Mouse (Mus musculus): ENCODE data around the gene Trh. TPM values are rescaled to one million over a fixed set of nuclear protein-coding genes. Genes with fewer than 3 reads are reported as not detected.
A peak's percentile ranks its signal among the peaks of the same experiment; 100 is the strongest.

Gene Trh
- polyA plus RNA-seq (2016; fragmentation: Nextera tagmentation; extraction: Ambion mirVana), result 0.59 and 0.65 TPM in 2 replicates

GRCm38 (mm10) chr6:92244591-92244990, at the start of gene Trh:
Trh (minus strand) TSS chr6:92244650.
- peak within 1 kb of the TSS; percentile 63 for H3K4me2 ChIP-seq (replicated peaks)
- peak within 1 kb of the TSS; percentile 38 for H3K9ac ChIP-seq
- H3K4me1 ChIP-seq, result no peaks in the 10 kb centered on the region
- no peak within 1 kb of the TSS for H3K27ac ChIP-seq
- no peak for ATAC-seq (ENCODE audit: insufficient number of reproducible peaks, insufficient read depth, low FRiP score, low TSS enrichment)
- no peaks in the 10 kb centered on the region for H3K9me3 ChIP-seq
- 1% methylated on average over 31 of the region's 31 CpGs for WGBS
- H3K36me3 ChIP-seq, result no peaks in the 10 kb centered on the region
- peak within 1 kb of the TSS; percentile 36 for H3K4me3 ChIP-seq
- H3K27me3 ChIP-seq, result peaks cover 61% of the 10 kb centered on the region

- H3K27me3 ChIP-seq, result no peaks in the 10 kb centered on the region
- H3K36me3 ChIP-seq, result no peaks in the 10 kb centered on the region
- no peak for ATAC-seq (ENCODE audit: insufficient number of reproducible peaks, insufficient read depth, low FRiP score, low TSS enrichment)
- no peak overlapping the region for H3K4me3 ChIP-seq
- H3K9me3 ChIP-seq, result no peaks in the 10 kb centered on the region
- no peaks in the 10 kb centered on the region for H3K4me1 ChIP-seq
- 83% methylated on average over 3 of the region's 3 CpGs for WGBS
- H3K27ac ChIP-seq, result no peak overlapping the region
- H3K9ac ChIP-seq, result no peak overlapping the region
- H3K4me2 ChIP-seq (replicated peaks), result no peak overlapping the region
These were observed 46.4 kb upstream of the Trh start for GRCm38 (mm10) chr6:92290826-92291225.

- no peaks in the 10 kb centered on the region for H3K4me1 ChIP-seq
- no peak overlapping the region for H3K4me2 ChIP-seq (replicated peaks)
- H3K27ac ChIP-seq, result no peak overlapping the region
- 52% methylated on average over 4 of the region's 4 CpGs for whole genome bisulfite sequencing
- no peak overlapping the region for H3K4me3 ChIP-seq
- no peaks in the 10 kb centered on the region for H3K27me3 ChIP-seq
- H3K36me3 ChIP-seq, result no peaks in the 10 kb centered on the region
- H3K9me3 ChIP-seq, result no peaks in the 10 kb centered on the region
- ATAC-seq (ENCODE audit: insufficient number of reproducible peaks, insufficient read depth, low FRiP score, low TSS enrichment), result no peak
- no peak overlapping the region for H3K9ac ChIP-seq
These were observed 42.4 kb upstream of the Trh start for GRCm38 (mm10) chr6:92286889-92287288.

GRCm38 (mm10) chr6:92286258-92286888, 41.9 kb upstream of the Trh start:
- Histone ChIP-seq H3K4me3 (no peak overlapping the region), H3K27ac (no peak overlapping the region), H3K9ac (no peak overlapping the region), H3K4me1 (no peaks in the 10 kb centered on the region), H3K36me3 (no peaks in the 10 kb centered on the region), H3K9me3 (no peaks in the 10 kb centered on the region), H3K27me3 (no peaks in the 10 kb centered on the region), H3K4me2 (replicated peaks) (no peak overlapping the region)
- ATAC-seq (ENCODE audit: insufficient number of reproducible peaks, insufficient read depth, low FRiP score, low TSS enrichment), result 0 out of 2 replicates have a peak, but pooled peaks have one; percentile 22
- 35% methylated on average over 4 of the region's 4 CpGs for WGBS

- no peak overlapping the region for H3K4me3 ChIP-seq
- ATAC-seq (ENCODE audit: insufficient number of reproducible peaks, insufficient read depth, low FRiP score, low TSS enrichment), result no peak
- no peak overlapping the region for H3K27ac ChIP-seq
- H3K9ac ChIP-seq, result no peak overlapping the region
- no peak overlapping the region for H3K4me2 ChIP-seq (replicated peaks)
- no peaks in the 10 kb centered on the region for H3K27me3 ChIP-seq
- H3K4me1 ChIP-seq, result no peaks in the 10 kb centered on the region
- no peaks in the 10 kb centered on the region for H3K9me3 ChIP-seq
- H3K36me3 ChIP-seq, result no peaks in the 10 kb centered on the region
- WGBS, result 74% methylated on average over 4 of the region's 4 CpGs
These were observed 41.1 kb upstream of the Trh start for GRCm38 (mm10) chr6:92285559-92285958.

- Histone ChIP-seq H3K27ac (no peak overlapping the region), H3K4me3 (no peak overlapping the region), H3K9me3 (no peaks in the 10 kb centered on the region), H3K4me2 (replicated peaks) (no peak overlapping the region), H3K36me3 (no peaks in the 10 kb centered on the region), H3K4me1 (no peaks in the 10 kb centered on the region), H3K27me3 (no peaks in the 10 kb centered on the region), H3K9ac (no peak overlapping the region)
- 86% methylated on average over 1 of the region's 1 CpGs for WGBS
- no peak for ATAC-seq (ENCODE audit: insufficient number of reproducible peaks, insufficient read depth, low FRiP score, low TSS enrichment)
These were observed 32.7 kb upstream of the Trh start for GRCm38 (mm10) chr6:92277179-92277578.

- Histone ChIP-seq H3K27me3 (no peaks in the 10 kb centered on the region), H3K4me3 (no peak overlapping the region), H3K4me1 (no peaks in the 10 kb centered on the region), H3K27ac (no peak overlapping the region), H3K9ac (no peak overlapping the region), H3K4me2 (replicated peaks) (no peak overlapping the region), H3K9me3 (no peaks in the 10 kb centered on the region), H3K36me3 (no peaks in the 10 kb centered on the region)
- 79% methylated on average over 6 of the region's 6 CpGs for WGBS
- no peak for ATAC-seq (ENCODE audit: insufficient number of reproducible peaks, insufficient read depth, low FRiP score, low TSS enrichment)
These were observed 29.3 kb upstream of the Trh start for GRCm38 (mm10) chr6:92273652-92274322.

GRCm38 (mm10) chr6:92272601-92273000, 28.2 kb upstream of the Trh start:
- H3K4me1 ChIP-seq, result no peaks in the 10 kb centered on the region
- H3K9me3 ChIP-seq, result no peaks in the 10 kb centered on the region
- H3K36me3 ChIP-seq, result no peaks in the 10 kb centered on the region
- H3K27me3 ChIP-seq, result no peaks in the 10 kb centered on the region; the same call in 1 of the 2 replicates
- 56% methylated on average over 3 of the region's 3 CpGs for WGBS
- no peak overlapping the region for H3K4me3 ChIP-seq
- no peak overlapping the region for H3K9ac ChIP-seq
- no peak for ATAC-seq (ENCODE audit: insufficient number of reproducible peaks, insufficient read depth, low FRiP score, low TSS enrichment)
- no peak overlapping the region for H3K27ac ChIP-seq
- no peak overlapping the region for H3K4me2 ChIP-seq (replicated peaks)

- H3K9me3 ChIP-seq, result no peaks in the 10 kb centered on the region
- ATAC-seq (ENCODE audit: insufficient number of reproducible peaks, insufficient read depth, low FRiP score, low TSS enrichment), result no peak
- H3K4me1 ChIP-seq, result peaks cover 2% of the 10 kb centered on the region; the same call in 1 of the 2 replicates
- H3K27me3 ChIP-seq, result no peaks in the 10 kb centered on the region; the same call in 1 of the 2 replicates
- H3K36me3 ChIP-seq, result no peaks in the 10 kb centered on the region
- no peak overlapping the region for H3K9ac ChIP-seq
- H3K4me2 ChIP-seq (replicated peaks), result no peak overlapping the region
- no peak overlapping the region for H3K4me3 ChIP-seq
- WGBS, result 10% methylated on average over 4 of the region's 4 CpGs
- no peak overlapping the region for H3K27ac ChIP-seq
These were observed 24.6 kb upstream of the Trh start for GRCm38 (mm10) chr6:92269019-92269418.

GRCm38 (mm10) chr6:92268001-92268400, 23.6 kb upstream of the Trh start:
- Histone ChIP-seq H3K4me2 (replicated peaks) (no peak overlapping the region), H3K9ac (no peak overlapping the region), H3K9me3 (no peaks in the 10 kb centered on the region), H3K27ac (no peak overlapping the region), H3K36me3 (no peaks in the 10 kb centered on the region), H3K4me3 (no peak overlapping the region), H3K4me1 (peaks cover 4% of the 10 kb centered on the region; the same call in 1 of the 2 replicates), H3K27me3 (no peaks in the 10 kb centered on the region; the same call in 1 of the 2 replicates)
- 50% methylated on average over 1 of the region's 1 CpGs for WGBS
- no peak for ATAC-seq (ENCODE audit: insufficient number of reproducible peaks, insufficient read depth, low FRiP score, low TSS enrichment)

GRCm38 (mm10) chr6:92261162-92261843, 16.9 kb upstream of the Trh start:
- H3K36me3 ChIP-seq, result no peaks in the 10 kb centered on the region
- WGBS, result 67% methylated on average over 4 of the region's 4 CpGs
- H3K4me2 ChIP-seq (replicated peaks), result no peak overlapping the region
- no peak overlapping the region for H3K4me3 ChIP-seq
- H3K27me3 ChIP-seq, result no peaks in the 10 kb centered on the region
- H3K9ac ChIP-seq, result no peak overlapping the region
- no peak overlapping the region for H3K27ac ChIP-seq
- no peak for ATAC-seq (ENCODE audit: insufficient number of reproducible peaks, insufficient read depth, low FRiP score, low TSS enrichment)
- peaks cover 4% of the 10 kb centered on the region; the same call in 1 of the 2 replicates for H3K4me1 ChIP-seq
- H3K9me3 ChIP-seq, result no peaks in the 10 kb centered on the region

GRCm38 (mm10) chr6:92255346-92255745, 10.9 kb upstream of the Trh start:
- Histone ChIP-seq H3K9ac (no peak overlapping the region), H3K4me1 (no peaks in the 10 kb centered on the region), H3K4me2 (replicated peaks) (no peak overlapping the region), H3K27ac (no peak overlapping the region), H3K9me3 (no peaks in the 10 kb centered on the region), H3K27me3 (no peaks in the 10 kb centered on the region), H3K36me3 (no peaks in the 10 kb centered on the region), H3K4me3 (no peak overlapping the region)
- ATAC-seq (ENCODE audit: insufficient number of reproducible peaks, insufficient read depth, low FRiP score, low TSS enrichment), result no peak
